Comparison of ENCODE assay signal across 17 mouse cellular contexts in the genomic region with DNA sequence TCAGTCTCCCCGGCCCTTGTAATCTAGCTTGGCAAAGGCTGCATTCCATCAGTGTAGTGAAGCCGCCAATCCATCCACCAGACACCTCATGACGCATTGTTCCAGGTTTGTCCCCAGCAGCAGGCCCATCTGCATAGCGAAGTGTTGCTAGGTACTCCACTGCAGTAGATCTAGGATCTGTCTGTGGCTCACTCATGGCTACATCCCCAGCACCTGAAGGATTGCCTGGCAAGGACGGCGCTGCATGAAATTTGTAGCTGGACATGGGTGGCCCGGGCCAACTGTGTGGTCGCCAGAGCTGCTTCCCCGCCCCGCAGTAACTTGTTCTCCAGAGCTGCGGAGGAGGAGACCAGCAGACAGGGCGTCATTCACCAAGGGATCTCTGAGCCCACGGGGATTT. TPM values are rescaled to one million over a fixed set of nuclear protein-coding genes. Genes with fewer than 3 reads are reported as not detected.
DNase-seq lines count a peak whose midpoint lies in the region; ATAC-seq and TF ChIP-seq lines count a peak whose summit lies in the region.
"Had no signal": no experiment of that assay in that cellular context is flagged by ENCODE, and none has a peak within 500 bp of the region (broad histone marks: within the 10 kb centered on the region; RNA-seq: fewer than 3 reads in every experiment).

No protein-coding gene starts in this region.

- H3K9me3 ChIP-seq in lung, embryonic 14.5 days (ENCODE audit: low read depth, low read length) = no peaks in the 10 kb centered on the region
- H3K9me3 ChIP-seq in forebrain, embryonic 14.5 days (replicated peaks; ENCODE audit: control insufficient read depth, low read length) = no peaks in the 10 kb centered on the region
- H3K9me3 ChIP-seq in limb, embryonic 10.5 days (replicated peaks) = no peaks in the 10 kb centered on the region
- no peaks in the 10 kb centered on the region for H3K9me3 ChIP-seq in stomach, postnatal 0 days (ENCODE audit: control insufficient read depth, low read length)

- no peak overlapping the region for H3K4me3 ChIP-seq in lung, embryonic 14.5 days (ENCODE audit: low read depth, low read length)
- no peak overlapping the region for H3K4me3 ChIP-seq in forebrain, embryonic 14.5 days (ENCODE audit: low read depth, low read length)
- H3K4me3 ChIP-seq in limb, embryonic 10.5 days = peak overlapping the region; percentile 14; the same call in 1 of the 2 replicates
- no peak overlapping the region for H3K4me3 ChIP-seq in stomach, postnatal 0 days (ENCODE audit: low read depth, low read length)
- H3K4me3 ChIP-seq: myocyte had no signal

- H3K9ac ChIP-seq in lung, embryonic 14.5 days = no peak overlapping the region
- H3K9ac ChIP-seq in forebrain, embryonic 14.5 days (ENCODE audit: low read length) = no peak overlapping the region
- H3K9ac ChIP-seq in stomach, postnatal 0 days (ENCODE audit: low read length) = no peak overlapping the region

- 25% methylated on average over 13 of the region's 13 CpGs for WGBS in lung, embryonic 14.5 days
- 4% methylated on average over 13 of the region's 13 CpGs for WGBS in forebrain, embryonic 14.5 days
- WGBS in limb, embryonic 10.5 days = 21% methylated on average over 13 of the region's 13 CpGs
- whole genome bisulfite sequencing in stomach, postnatal 0 days = 44% methylated on average over 13 of the region's 13 CpGs

- H3K4me2 ChIP-seq in lung, embryonic 14.5 days = no peak overlapping the region
- H3K4me2 ChIP-seq in forebrain, embryonic 14.5 days (ENCODE audit: low read length) = peak overlapping the region; percentile 21
- no peak overlapping the region for H3K4me2 ChIP-seq in stomach, postnatal 0 days (replicated peaks; ENCODE audit: low read depth)

- no peaks in the 10 kb centered on the region for H3K27me3 ChIP-seq in lung, embryonic 14.5 days (ENCODE audit: insufficient read depth, low read length)
- peaks cover 62% of the 10 kb centered on the region for H3K27me3 ChIP-seq in forebrain, embryonic 14.5 days (replicated peaks; ENCODE audit: control insufficient read depth, insufficient read depth, low read length)
- H3K27me3 ChIP-seq in limb, embryonic 10.5 days (ENCODE audit: low read depth, poor library complexity, severe bottlenecking) = peaks cover 69% of the 10 kb centered on the region
- H3K27me3 ChIP-seq in stomach, postnatal 0 days (ENCODE audit: control insufficient read depth, insufficient read depth, low read length) = no peaks in the 10 kb centered on the region

- TF ChIP-seq EP300 in stomach, postnatal 0 days (optimal IDR thresholded peaks at IDR 0.05) = no peak

- no peak for ATAC-seq in lung, embryonic 14.5 days (ENCODE audit: insufficient read depth)
- ATAC-seq in forebrain, embryonic 14.5 days = peak; percentile 21
- no peak for ATAC-seq in stomach, postnatal 0 days (ENCODE audit: low FRiP score, low TSS enrichment)

- no peak for TF ChIP-seq CTCF in lung, embryonic 14.5 days (IDR thresholded peaks at IDR 0.05; ENCODE audit: low read depth)
- TF ChIP-seq CTCF in stomach, postnatal 0 days (IDR thresholded peaks at IDR 0.05; ENCODE audit: low read depth) = no peak

- no peaks in the 10 kb centered on the region for H3K4me1 ChIP-seq in lung, embryonic 14.5 days (ENCODE audit: insufficient read depth)
- H3K4me1 ChIP-seq in forebrain, embryonic 14.5 days (ENCODE audit: control insufficient read depth, insufficient read depth, low read length) = peaks cover 11% of the 10 kb centered on the region
- H3K4me1 ChIP-seq in limb, embryonic 10.5 days = peaks cover 58% of the 10 kb centered on the region
- H3K4me1 ChIP-seq in stomach, postnatal 0 days (replicated peaks; ENCODE audit: control insufficient read depth, insufficient read depth) = no peaks in the 10 kb centered on the region

- no peak overlapping the region for H3K27ac ChIP-seq in lung, embryonic 14.5 days (ENCODE audit: low read depth)
- peak overlapping the region; percentile 30 for H3K27ac ChIP-seq in forebrain, embryonic 14.5 days (ENCODE audit: low read depth, low read length)
- H3K27ac ChIP-seq in limb, embryonic 10.5 days = peak overlapping the region; percentile 59
- no peak overlapping the region for H3K27ac ChIP-seq in stomach, postnatal 0 days (replicated peaks)

- no peaks in the 10 kb centered on the region for H3K36me3 ChIP-seq in lung, embryonic 14.5 days (ENCODE audit: insufficient read depth)
- no peaks in the 10 kb centered on the region for H3K36me3 ChIP-seq in forebrain, embryonic 14.5 days (ENCODE audit: control insufficient read depth, insufficient read depth, low read length)
- H3K36me3 ChIP-seq in limb, embryonic 10.5 days = peaks cover 16% of the 10 kb centered on the region
- H3K36me3 ChIP-seq in stomach, postnatal 0 days (ENCODE audit: control insufficient read depth, insufficient read depth, low read length) = no peaks in the 10 kb centered on the region; the same call in 1 of the 2 replicates

- peak; percentile 13 for DNase-seq in lung, embryonic 14.5 days
- DNase-seq in lung, postnatal 36 days = no peak
- DNase-seq in forebrain, embryonic 14.5 days (ENCODE audit: low spot score) = peak; percentile 44
- DNase-seq in limb, embryonic 10.5 days (ENCODE audit: low spot score) = peak; percentile 56
- DNase-seq in retina, embryonic 14.5 days (ENCODE audit: low spot score) = peak; percentile 65
- no peak for DNase-seq in left cerebral cortex, adult 18-20 months (ENCODE audit: low spot score in 2 of 2)
- no peak for DNase-seq in stomach, postnatal 0 days (ENCODE audit: low spot score)
- no peak for DNase-seq in lung, postnatal 4 days
- DNase-seq: cerebellum, adult 9-11 months; kidney, adult 18-20 months; thymus, postnatal 14 days had no signal

RNA-seq across cellular contexts. Expression of a gene that starts 28.0 kb away (rescaled TPM):
- 15.9 and 16.7 TPM in 2 replicates for polyA plus RNA-seq in lung, embryonic 14.5 days (2014; fragmentation: Nextera tagmentation; extraction: Ambion mirVana)
- polyA plus RNA-seq in forebrain, embryonic 14.5 days (2014; fragmentation: Nextera tagmentation; extraction: Ambion mirVana) = 7.8 and 8.5 TPM in 2 replicates
- 11.2 and 12.4 TPM in 2 replicates for polyA plus RNA-seq in limb, embryonic 10.5 days (2016; fragmentation: Nextera tagmentation; extraction: Ambion mirVana)
- total RNA-seq in left cerebral cortex, adult 18-20 months (2021) = 10 to 100 TPM; 53.2 to 57.0 TPM
- 8.7 TPM in 2 replicates for polyA plus RNA-seq in stomach, postnatal 0 days (2015; fragmentation: Nextera tagmentation; extraction: Ambion mirVana)

RNA-seq across cellular contexts. Expression of a gene that starts 59.1 kb away (rescaled TPM):
- polyA plus RNA-seq in lung, embryonic 14.5 days (2014; fragmentation: Nextera tagmentation; extraction: Ambion mirVana) = not detected in 2 replicates
- not detected in 2 replicates for polyA plus RNA-seq in forebrain, embryonic 14.5 days (2014; fragmentation: Nextera tagmentation; extraction: Ambion mirVana)
- 3.3 and 8.5 TPM in 2 replicates for polyA plus RNA-seq in limb, embryonic 10.5 days (2016; fragmentation: Nextera tagmentation; extraction: Ambion mirVana)
- total RNA-seq in left cerebral cortex, adult 18-20 months (2021) = not detected
- polyA plus RNA-seq in stomach, postnatal 0 days (2015; fragmentation: Nextera tagmentation; extraction: Ambion mirVana) = 0.12 and 0.16 TPM in 2 replicates
- total RNA-seq: gastrocnemius, adult 8-10 months; layer of hippocampus, postnatal 14 days; MEL had no signal
- polyA plus RNA-seq: brain, embryonic 14.5 days; C2C12; myocyte had no signal

Comparison
In these comparisons a context has a peak if more than half of its experiments do, and no peak if none do; other contexts are left out.
1. DNase-seq: peak in lung, embryonic 14.5 days (single experiment), forebrain, embryonic 14.5 days (single experiment), limb, embryonic 10.5 days (single experiment) and retina, embryonic 14.5 days (single experiment); none in lung, postnatal 36 days (single experiment), left cerebral cortex, adult 18-20 months (0 of 2), stomach, postnatal 0 days (single experiment) and lung, postnatal 4 days (0 of 2).
2. H3K27ac ChIP-seq: peak in forebrain, embryonic 14.5 days (single experiment) and limb, embryonic 10.5 days (single experiment); none in lung, embryonic 14.5 days (single experiment) and stomach, postnatal 0 days (single experiment).